Mouse (Mus musculus) left cerebral cortex, postnatal 4 days (tissue): ENCODE results near the gene Als2cr12. TPM values are rescaled to one million over a fixed set of nuclear protein-coding genes. Genes with fewer than 3 reads are reported as not detected.
"Not testable (repeated sequence)": the region's sequence is repeated elsewhere in the genome, so short reads cannot be mapped to it uniquely, and the experiment has no call there.

Experiments
- DNase-seq: peaks from one replicate; pipeline ENCODE4 v3.0.0-alpha.2; 2022
- intact Hi-C: fragments of 180-260 bp; cut with DNase I; formaldehyde crosslinking; loops from one replicate; pipeline ENCODE4 v1.15.1; 2025
- total RNA-seq, 2 experiments: library from RNA; stranded (reverse); gene quantifications; 2 replicates each; pipeline ENCODE4 v1.2.3; 2021

The Als2cr12 gene
- total RNA-seq, 2 experiments from 2014 or later = not detected

DNA sequence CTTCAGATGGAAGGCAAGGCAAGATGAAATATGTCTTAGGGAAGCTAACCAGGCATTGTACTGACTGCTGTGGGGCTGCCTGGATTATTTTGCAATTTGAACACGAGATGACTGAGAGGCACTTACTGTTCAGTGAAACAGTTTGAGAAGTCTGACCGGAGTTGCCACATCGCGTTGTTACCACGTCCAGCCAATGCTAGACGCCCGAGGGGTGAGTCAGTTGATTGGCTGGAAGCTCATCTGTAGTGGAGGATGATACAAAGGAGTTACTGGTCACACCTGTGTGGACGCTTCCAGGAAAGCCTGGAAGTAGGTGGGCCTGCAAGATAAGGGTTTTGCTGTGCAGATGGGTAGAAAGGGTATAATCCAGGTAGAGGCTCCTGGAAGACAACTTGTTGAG lies 24.3 kb upstream of the Als2cr12 start:
- DNase-seq = no peak
- intact Hi-C loops = no loop called here

DNA sequence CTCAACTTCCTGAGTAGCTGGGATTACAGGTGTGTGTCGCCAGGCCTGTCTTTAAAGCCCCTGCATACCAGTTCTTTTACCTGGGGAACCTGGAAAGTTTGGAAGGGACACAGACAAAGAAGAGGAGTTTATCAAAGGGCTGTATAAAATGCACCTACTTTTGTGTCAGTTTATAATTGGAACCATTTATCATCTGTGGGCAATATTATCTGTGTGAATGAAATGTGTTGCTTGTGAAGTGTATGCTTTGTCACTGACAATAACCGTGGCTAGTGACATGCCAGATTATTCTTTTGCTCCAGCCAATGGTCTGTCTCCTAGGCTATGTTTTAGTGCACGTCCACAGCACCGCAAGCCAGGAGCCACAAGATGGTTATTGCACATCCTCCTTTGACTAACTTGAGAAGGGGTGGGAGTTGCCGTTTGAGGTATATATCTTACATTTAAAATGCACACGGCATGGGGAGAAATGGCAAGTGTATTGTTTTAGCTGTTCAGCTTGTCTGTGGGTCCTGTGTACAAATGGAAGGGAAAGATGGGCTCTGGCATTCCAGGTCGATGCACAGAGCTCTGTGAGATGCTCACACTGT lies 23.7 kb upstream of the Als2cr12 start:
- intact Hi-C loops = no loop called here
- no peak for DNase-seq

DNA sequence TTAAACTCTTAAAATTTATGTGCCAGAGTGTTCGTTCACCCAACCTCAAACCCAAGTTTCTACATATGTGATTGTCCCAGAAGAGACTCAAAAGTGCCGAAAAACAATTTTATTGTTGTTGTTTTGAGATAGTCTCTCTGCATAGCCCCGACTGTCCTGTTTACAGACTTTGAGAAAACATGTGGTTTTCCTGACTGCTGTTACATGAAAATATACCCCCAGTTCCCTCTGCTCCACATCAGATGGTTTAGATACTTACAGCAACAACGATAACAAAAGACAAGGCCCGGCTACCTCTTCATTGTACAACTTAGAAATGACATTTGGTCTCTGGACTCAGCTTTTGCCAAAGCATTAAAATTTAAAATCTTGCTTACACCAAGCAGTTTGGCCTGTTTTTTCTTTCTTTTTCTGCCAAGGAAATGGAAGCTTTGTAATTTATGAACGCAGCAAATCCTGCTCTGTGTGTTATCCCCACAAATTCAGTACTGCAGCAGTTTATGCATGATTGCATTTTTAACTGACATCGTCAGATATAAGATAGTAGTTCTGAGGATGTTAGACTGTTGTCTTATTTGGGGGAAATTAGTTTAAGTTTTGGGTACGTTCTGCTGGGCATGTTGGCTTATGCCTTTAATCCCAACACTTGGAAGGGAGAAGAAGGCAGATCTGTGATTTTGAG lies 21.9 kb upstream of the Als2cr12 start:
- no peak for DNase-seq
- intact Hi-C loops = no loop called here

DNA sequence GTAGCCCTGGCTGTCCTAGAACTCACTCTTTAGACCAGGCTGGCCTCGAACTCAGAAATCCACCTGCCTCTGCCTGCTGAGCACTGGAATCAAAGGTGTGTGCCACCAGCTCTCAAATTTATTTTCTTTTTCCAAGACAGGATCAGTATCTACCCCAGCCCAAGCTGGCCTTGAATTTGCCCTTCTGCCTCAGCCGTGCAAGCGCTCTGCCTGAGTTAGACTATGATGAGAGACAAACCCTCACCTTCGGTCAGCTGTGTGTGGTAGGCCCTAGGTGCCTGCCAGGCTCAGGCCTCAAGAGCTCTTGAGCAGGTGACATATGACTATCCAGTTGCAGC lies 21.1 kb upstream of the Als2cr12 start:
- DNase-seq = no peak
- intact Hi-C loops = no loop called here

DNA sequence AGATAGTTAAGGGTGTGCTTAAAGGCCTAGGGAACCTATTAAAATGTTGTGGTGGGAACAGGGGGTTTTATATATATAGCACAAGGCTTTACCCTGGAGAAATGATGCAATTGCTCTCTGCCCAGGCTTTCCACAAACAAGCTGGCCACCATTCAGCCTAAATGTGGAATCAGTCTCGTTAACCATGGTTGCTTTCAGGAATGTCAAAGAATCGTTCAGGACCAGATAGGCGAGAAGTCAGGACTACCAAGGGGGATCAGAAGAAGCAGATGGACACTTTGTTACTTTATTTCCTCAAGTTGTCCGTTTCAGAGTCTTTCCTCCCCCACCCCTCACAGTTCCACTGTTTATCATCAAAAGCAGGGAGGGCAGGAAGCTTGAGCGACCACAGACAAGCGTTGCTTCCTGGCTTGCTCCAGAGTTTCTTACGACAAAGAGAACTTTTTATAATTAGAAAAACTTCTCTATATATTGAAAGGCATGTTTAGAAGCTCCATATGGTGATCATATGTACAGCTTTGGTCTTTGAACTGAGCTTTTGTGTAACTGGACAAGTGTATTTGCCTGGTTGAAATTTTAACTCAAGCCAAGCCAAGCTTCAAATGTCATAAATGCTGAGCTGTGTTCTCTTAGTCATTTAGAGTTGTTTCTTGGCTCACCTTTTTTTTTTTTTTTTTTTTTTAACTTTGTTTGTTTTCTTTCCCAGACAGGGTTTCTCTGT lies 20.5 kb upstream of the Als2cr12 start:
- no peak for DNase-seq
- intact Hi-C loops = no loop called here

DNA sequence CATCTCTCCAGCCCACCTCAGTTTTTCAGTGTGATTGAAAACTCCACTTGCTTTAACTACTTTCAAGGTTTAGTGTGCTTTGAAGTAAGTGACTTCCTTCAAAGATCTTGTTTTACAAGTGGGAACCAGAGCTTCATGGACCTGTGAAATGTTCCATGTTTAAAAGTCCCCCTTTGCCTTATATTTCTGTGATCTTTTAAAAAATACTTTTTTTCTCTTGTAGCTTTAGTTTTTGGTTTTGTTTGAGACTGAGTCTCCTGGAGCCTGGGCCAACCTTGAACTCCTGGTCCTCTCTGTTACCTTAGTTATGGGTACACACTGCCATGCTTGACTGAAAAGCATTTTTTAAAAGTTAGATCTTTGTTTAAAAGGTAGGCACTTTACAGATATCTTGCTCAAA lies 19.7 kb upstream of the Als2cr12 start:
- DNase-seq = no peak
- intact Hi-C loops = no loop called here

DNA sequence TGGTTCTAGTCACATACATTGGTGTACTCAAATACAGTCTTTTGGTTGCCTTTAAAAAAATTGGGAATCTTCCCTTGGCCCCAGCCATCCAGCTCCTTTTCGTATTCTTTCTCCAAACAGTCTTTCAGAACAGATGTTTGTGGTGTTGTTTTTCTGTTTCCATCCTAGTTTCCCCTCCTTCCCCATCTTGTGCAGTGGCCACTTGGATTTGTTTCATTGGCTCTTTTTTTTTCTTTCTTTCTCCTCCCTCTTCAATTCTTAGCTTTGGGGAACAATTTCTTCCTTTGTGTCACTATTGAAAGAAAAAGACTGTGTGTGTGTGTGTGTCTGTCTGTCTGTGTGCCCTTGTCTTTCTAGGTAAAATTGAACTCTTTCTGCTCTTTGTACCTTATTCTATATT lies 18.6 kb upstream of the Als2cr12 start:
- intact Hi-C loops = no loop called here
- no peak for DNase-seq

DNA sequence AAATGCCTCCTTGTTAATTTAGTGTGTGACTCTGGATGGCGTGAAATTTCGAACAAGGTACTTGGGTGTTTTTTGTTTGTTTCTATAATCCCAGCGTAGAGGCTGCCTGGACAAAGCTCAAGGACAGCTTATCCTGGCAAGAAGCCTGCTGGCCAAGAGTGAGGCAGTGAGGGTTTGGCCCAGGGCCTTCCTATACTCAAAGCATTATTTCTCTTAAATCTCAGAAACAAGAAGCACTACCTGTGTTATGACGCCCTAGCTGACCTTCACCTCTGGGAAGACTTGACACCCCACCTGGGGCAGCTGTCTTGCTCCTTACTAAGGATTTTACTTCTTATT lies 18.1 kb upstream of the Als2cr12 start:
- intact Hi-C loops = no loop called here
- peak; percentile 71 for DNase-seq

DNA sequence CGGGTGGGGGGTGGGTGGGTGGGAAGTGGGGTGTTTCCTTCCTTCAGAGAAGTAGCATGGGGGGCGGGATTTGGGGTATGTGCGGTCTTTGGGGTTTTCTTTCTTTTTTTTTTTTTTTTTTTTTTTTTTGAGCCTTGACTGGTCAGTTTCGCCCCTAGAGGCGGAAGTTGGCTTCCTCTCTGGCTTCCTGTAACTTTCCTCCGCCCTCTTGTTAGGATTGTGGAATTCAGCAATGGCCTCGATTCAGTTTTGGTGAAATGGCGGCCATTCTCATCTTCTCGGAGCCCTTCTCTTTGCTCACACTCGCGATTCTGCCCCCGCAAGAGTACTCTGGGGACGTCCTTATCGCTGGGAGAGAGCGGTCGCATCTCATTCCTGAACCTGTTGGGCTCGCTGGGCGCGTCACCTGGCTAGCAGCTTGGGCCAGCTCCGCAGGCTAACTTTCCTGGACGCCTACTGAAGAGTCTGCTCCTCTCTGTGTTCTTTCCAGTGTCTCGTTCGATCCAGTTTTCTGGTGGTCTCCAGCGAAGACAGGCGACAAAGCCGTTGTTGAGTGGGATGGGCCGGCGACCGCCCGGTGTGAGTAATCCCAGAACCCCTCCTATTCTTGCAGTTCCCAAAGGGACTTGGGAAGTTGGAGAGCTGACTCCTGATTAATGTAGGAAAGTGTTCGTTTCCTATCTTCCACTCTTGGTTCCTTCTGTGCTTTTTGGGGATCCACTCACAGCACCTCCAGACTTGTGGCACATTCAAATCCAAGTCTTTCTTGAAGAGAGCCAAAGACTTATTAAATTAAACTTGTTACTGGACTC lies 17.5 kb upstream of the Als2cr12 start:
- intact Hi-C loops = no loop called here

DNA sequence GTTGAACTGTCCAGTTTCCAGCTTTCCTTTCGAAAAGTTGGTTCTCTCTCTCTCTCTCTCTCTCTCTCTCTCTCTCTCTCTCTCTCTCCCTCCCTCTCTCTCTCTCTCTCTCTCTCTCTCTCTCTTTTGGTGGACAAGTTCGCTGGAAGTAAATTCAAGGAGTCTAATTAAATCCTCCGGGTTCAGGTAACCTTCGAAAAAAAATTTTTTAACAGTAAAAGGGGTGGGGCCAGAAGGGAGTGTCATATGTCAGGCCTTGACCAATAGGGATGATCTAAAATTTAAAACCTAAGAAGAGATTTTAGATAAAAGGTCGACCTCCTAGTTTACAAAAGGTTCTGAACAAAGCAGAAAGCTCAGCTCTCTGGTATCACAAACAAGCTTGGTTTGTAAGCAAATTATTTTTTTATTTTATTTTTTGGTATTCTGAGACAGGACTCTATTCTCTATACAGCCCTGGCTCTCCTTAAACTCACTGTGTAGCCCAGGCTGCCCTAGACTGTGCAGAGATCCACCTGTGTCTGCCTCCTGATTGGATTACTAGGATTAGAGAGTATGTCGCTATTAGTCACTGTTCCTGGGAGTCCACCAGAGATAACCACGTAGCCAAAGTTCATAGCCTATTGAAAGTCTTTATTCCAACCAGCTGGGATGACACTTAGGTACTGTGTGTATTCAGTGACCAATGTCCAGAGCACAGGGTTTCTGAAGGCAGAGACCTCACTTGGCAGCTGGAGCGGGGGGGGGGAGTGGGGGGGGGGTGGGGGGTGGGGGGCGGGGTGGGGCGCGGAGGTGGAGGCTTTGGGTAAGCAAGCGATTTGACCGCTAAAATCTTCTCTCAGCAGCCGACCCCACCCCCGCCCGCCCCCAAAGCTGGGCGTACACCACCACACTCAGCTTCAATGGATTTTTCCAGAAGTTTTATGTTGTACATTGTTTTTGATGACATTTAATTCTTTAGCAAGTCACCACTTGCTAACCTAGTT lies 16.6 kb upstream of the Als2cr12 start:
- intact Hi-C loops = no loop called here
- no peak for DNase-seq

More for the DNA sequence above, 17.5 kb upstream of the Als2cr12 start:
- DNase-seq = peak; percentile 59

DNA sequence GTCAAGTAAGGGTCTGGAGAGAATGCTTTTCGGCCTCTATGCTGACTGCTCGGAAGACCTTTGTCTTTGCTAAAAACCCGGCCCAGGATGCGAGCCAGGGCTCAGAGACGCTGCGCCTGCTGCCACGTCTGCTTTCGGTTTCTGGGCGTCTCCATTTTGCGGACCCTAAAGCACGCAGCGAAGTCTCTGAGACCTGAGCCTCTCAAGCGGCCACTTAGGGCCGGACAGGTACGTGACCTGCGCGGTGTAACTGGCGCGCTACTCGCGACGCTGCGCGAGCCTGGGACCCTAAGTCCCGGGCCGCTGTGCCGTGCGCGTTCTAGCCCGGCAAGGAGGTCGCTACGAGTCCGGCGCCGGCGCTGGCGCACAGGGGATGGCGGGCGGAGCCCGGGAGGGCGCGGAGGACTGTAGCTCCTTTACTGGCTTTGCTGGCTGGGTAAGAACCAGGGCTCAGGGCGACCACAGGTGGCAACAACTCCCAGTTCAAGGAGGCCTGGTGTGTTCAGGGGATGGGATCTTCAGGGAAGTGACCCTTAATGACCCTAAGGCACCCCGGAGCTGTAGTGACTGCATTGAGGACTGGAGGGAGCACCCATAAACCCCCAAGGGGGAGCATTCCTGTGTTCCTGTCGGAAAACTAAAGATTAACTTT lies 15.7 kb upstream of the Als2cr12 start, which contains the start of gene Cflar:
Gene Cflar, plus strand, starts transcription at position 144 of the 652 bp plus-strand sequence.
- DNase-seq = peak; percentile 68
- intact Hi-C loops = no loop called here

DNA sequence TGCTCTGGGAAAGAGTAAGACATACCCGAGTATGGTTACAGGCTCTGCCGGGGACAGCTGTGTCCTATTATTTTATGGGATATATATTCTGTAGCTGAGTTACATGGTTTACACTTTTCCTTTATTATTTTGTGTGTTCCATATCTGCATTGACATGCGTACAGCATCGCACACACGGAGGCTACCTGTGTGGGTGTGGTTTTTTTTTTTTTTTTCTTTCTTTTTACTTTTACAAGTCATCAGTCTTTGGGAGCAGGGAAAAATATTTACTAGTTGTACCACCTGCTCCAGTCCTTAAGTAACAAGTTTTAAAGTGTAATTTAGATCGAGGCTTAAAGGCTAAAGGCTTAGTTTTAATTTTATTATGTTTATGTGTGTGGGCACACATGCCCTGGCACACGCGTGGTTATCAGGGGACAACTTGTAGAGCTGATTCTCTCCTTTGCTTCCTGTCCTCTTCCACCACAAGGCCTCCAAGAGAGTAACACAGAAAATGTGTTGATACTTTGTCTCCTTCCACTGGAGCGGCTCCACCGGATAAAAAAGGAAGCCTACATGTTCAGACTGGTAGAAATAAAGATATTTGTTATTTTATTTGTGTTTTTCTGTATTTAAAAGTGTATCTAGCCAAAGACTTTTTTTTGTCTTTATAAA lies 15.0 kb upstream of the Als2cr12 start:
- DNase-seq = no peak
- intact Hi-C loops = no loop called here

DNA sequence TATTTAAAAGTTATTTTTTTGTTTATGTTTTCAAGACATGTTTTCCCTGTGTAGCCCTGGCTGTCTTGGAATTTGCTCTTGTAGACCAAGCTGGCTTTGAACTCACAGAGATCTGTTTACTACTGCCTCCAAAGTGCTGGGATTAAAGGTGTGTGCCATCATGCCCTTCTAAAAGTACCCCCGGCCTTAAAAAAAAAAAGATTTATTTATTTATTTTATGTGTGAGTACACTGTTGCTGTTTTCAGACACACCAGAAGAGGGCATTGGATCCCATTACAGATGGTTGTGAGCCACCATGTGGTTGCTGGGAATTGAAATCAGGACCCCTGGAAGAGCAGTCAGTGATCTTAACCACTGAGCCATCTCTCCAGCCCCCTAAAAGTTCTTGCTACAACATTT lies 14.3 kb upstream of the Als2cr12 start:
- intact Hi-C loops, DNase-seq: not testable (repeated sequence)

DNA sequence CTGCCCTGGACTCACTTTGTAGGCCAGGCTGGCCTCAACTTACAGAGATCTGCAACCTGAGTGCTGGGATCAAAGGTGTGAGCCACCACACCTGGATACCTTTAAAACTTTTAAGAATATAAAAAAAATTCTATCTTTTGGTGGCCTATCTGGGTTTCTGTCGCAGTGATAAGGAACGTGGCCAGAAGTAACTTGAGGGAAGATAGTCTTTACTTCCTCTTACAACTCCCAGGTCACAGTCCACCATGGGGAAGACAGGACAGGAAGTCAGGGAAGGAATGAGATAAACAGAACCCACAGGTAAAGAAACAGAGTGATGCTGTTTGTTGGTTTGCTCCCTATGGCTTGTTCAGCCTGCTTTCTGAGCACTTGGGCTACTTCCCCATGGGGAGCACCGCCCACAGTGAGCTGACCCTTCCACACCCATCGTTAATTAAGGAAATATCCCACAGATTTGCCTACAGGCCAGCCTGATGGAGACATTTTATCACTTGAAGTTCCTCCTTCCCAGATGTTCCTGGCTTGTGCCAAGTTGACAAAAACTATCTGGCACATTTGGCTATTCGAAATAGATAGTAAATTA lies 4.9 kb upstream of the Als2cr12 start:
- intact Hi-C loops = loop anchor here (5.0 kb wide), 1 partner anchor 68 kb away; no protein-coding TSS in a partner anchor

DNA sequence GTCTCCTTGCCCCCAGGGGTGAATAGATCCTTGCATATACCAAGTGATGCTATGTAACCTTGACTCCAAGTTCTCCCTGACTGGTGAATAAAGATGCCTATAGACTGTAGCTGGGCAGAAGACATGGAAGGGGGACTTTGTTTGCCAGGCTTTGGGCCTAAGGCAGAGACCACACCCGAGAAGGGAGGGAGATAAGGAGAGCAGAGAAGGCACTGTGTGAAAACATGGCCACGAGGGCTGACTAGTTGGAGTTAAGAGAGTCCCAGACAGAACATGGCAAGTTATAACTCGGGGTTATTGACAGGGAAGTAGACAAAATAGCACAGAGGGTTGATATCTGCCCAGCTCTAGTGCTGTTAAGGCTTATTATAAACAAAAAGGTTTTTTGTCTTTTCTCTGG lies 4.2 kb upstream of the Als2cr12 start:
- intact Hi-C loops = loop anchor here (5.0 kb wide), 2 partner anchors 68 to 197 kb away; no protein-coding TSS in a partner anchor
- DNase-seq = no peak

More for the DNA sequence above, 4.9 kb upstream of the Als2cr12 start:
- not testable (repeated sequence) for DNase-seq

DNA sequence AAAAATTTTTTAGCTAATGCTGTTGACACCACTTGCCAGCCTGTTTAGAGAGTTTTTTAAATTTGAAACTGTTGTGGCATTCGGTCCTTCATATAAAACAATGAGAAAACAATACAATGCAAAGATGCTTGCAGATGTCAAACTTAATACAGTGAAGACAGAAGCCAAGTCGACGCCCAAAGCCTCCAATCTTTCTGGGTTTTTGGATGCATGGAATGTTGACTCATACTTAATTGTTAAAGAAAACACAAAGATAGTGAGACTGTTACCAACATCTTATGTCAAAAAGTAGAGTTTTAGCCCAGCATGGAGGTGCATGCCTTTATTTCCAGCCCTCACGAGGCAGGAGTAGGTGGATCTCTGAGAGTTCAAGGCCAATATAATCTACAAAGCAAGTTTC lies 3.0 kb upstream of the Als2cr12 start:
- DNase-seq = no peak
- intact Hi-C loops = loop anchor here (5.0 kb wide), 1 partner anchor 199 kb away; no protein-coding TSS in a partner anchor

DNA sequence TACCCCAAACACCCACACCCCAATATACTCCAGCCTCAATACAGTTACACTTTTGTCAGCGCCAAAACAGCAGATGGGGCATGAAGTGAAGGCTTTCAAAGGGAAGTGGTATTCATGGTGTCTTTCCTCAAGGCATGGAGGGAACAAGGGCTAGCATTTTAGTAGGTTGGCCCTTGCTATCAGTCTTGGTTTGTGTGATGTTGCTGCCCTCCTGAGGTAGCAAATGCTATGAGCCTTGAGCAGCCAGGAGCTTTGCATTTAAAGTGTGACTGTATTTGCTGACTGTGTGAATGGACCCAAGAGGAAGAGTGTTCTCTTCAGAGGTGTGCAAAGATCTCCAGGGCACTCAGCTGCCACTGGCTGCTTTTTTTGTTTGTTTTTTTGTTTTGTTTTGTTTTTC lies 1.8 kb upstream of the Als2cr12 start:
- DNase-seq = not testable (repeated sequence)
- intact Hi-C loops = loop anchor here (5.0 kb wide), 1 partner anchor 200 kb away; no protein-coding TSS in a partner anchor

DNA sequence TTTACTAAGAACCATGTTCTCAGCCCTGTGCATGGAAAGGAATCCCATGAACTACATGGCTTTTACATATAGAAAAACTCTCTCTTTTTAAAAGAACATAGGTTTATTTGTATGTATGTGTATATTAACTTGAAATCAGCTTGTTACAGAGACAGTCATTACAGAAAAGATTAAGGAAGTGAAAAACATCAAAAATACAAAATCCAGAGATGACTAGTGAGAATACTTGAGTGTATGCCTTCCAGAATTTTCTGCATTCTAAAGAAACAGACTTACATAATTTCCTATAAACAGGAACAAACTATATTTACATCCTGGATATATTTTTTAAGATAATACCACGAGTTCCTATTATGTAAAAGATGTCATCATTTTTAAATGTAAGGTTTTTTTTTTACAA lies 2.1 kb downstream of the Als2cr12 start:
- intact Hi-C loops = no loop called here
- DNase-seq = no peak
